Mouse (Mus musculus) ovary, adult 2 months (tissue): ENCODE measurements around the gene Ccndbp1. TPM values are rescaled to one million over a fixed set of nuclear protein-coding genes. Genes with fewer than 3 reads are reported as not detected.

Experiments
- polyA plus RNA-seq: library from polyadenylated mRNA; depleted of rRNA; stranded (reverse); fragments of >200 nt; gene quantifications from 2 replicates; pipeline ENCODE4 v1.2.3, GENCODE M21; 2012; rRNA removed

The Ccndbp1 gene
- polyA plus RNA-seq, result 11.6 and 15.0 TPM in 2 replicates

GRCm38 (mm10) chr2:121007925-121008663, at the start of gene Ccndbp1:
TSS of gene Ccndbp1 (plus strand) at chr2:121008403.

GRCm38 (mm10) chr2:120970559-120971080, 37.6 kb upstream of the Ccndbp1 start, which contains the start of gene Ubr1:
TSS of gene Ubr1 (minus strand) at chr2:120970715.

DNA sequence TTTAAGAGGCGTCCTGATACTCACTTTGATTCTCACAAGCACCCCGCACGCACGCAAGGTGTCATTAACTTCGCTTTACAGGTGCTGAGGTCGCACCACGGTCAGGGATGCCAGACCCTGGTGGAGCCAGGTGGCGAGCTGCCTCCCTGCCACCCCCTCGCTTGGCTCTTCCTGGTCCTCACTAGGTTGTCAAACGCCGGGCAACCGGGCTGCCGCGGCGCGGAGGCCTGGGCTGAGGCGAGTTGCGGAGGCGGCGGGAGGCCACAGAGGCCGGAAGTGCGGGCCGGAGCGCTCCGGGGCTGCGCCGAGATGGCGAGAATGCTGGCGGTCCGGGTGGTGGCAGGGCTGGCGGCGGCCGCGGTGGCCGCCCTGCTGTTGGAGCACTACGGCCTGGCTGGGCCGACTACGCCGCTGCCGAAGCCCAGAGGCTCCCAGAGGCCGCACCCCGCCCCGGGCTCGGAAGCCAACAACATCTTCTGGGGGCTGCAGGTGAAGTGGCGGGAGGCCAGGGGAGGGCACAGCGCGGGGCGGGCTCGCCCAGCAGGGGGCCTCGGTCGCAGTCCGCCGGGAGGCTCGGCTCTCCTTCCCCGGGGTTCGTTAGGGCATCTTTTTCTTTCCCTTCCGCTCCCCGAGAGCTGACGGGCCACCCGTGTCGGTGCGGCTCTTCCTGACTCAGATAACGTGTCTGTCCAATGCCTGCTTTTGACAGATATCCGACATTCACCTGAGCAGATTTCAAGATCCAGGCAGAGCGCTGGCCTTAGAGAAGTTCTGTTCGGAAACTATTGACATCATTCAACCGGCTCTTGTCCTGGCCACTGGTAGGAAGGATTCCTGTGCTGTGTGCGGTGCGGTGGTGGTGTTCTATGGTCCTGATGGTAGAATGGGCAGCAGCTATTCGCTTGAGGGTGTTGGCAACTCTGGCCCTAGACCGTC, 30.9 kb upstream of the Ccndbp1 start, which contains the start of gene Tmem62:
Tmem62 (plus strand) TSS at position 28 of the 936 bp plus-strand sequence.

GRCm38 (mm10) chr2:121036733-121037341, 28.6 kb downstream of the Ccndbp1 start, which contains the start of gene Epb42:
TSS of gene Epb42 (minus strand) at chr2:121037072.

Other genes with a start within 250 kb of the Ccndbp1 start
- gene Cdan1, start 158.3 kb upstream of the Ccndbp1 start, polyA plus RNA-seq, result 38.8 and 53.5 TPM in 2 replicates
- gene Ttbk2, start 157.8 kb upstream of the Ccndbp1 start, polyA plus RNA-seq, result 4.9 and 5.1 TPM in 2 replicates
- gene Ubr1, start 37.7 kb upstream of the Ccndbp1 start, polyA plus RNA-seq, result 38.9 and 39.3 TPM in 2 replicates
- 6.1 and 6.5 TPM in 2 replicates for gene Tmem62, start 31.4 kb upstream of the Ccndbp1 start, polyA plus RNA-seq
- gene Epb42, start 28.7 kb downstream of the Ccndbp1 start, polyA plus RNA-seq, result 0.09 and 0.28 TPM in 2 replicates
- 0.05 TPM in 1 of 2 replicates, not detected in the other for gene Tgm5, start 77.4 kb downstream of the Ccndbp1 start, polyA plus RNA-seq
- 0.12 TPM in 1 of 2 replicates, not detected in the other for gene Tgm7, start 101.4 kb downstream of the Ccndbp1 start, polyA plus RNA-seq
- gene Adal, start 132.0 kb downstream of the Ccndbp1 start, polyA plus RNA-seq, result 3.1 and 8.3 TPM in 2 replicates
- 14.1 and 18.8 TPM in 2 replicates for gene Lcmt2, start 132.2 kb downstream of the Ccndbp1 start, polyA plus RNA-seq
- gene Tubgcp4, start 162.3 kb downstream of the Ccndbp1 start, polyA plus RNA-seq, result 33.2 and 35.6 TPM in 2 replicates
- 2.4 and 3.1 TPM in 2 replicates for gene Zscan29, start 162.7 kb downstream of the Ccndbp1 start, polyA plus RNA-seq